Mouse (Mus musculus) heart, adult 2 months (tissue): ENCODE measurements at regions not wholly inside any gene's neighbourhood (a gene's known extent, or its start where the extent isn't known, plus 50 kb on each side); places are given as distances from the start of the nearest gene placed in this dataset.

Experiments used
- DNase-seq, 2 experiments: peaks; one replicate each; pipeline ENCODE4 v3.0.0; 2021
- H3K27ac ChIP-seq: fragments of 200-600 bp; 2 replicates; pipeline ENCODE4 v1.8.1; 2022
- H3K27me3 ChIP-seq: fragments of 200-500 bp; 2 replicates; pipeline ENCODE4 v1.6.1; 2012; ENCODE audit warnings: mild to moderate bottlenecking, low read length, inconsistent platforms, mixed read lengths; ENCODE audit not compliant: control insufficient read depth, insufficient read depth
- H3K36me3 ChIP-seq: fragments of 200-500 bp; 2 replicates; pipeline ENCODE4 v1.6.1; 2012; ENCODE audit warnings: low read length, inconsistent platforms; ENCODE audit not compliant: control insufficient read depth, insufficient read depth
- H3K4me1 ChIP-seq: fragments of 200-500 bp; 2 replicates; pipeline ENCODE4 v1.6.1; 2011; ENCODE audit warnings: low read length; ENCODE audit not compliant: control insufficient read depth, insufficient read depth
- H3K4me3 ChIP-seq: fragments of 200-600 bp; 2 replicates; pipeline ENCODE4 v1.8.1; 2022
- H3K79me2 ChIP-seq: fragments of 200-500 bp; replicated peaks from 2 replicates; pipeline ENCODE4 v1.6.1; 2012; ENCODE audit warnings: mild to moderate bottlenecking, inconsistent platforms, low read length, moderate library complexity, mixed read lengths; ENCODE audit not compliant: control insufficient read depth, insufficient read depth
- H3K9ac ChIP-seq: fragments of 200-500 bp; 2 replicates; pipeline ENCODE4 v1.6.1; 2012; ENCODE audit warnings: low read depth, mild to moderate bottlenecking, control low read depth, inconsistent platforms, low read length, mixed read lengths
- CTCF ChIP-seq: fragments of 200-600 bp; IDR thresholded peaks from 2 replicates; pipeline ENCODE4 v1.8.1; 2022; ENCODE audit warnings: antibody characterized with exemption, mild to moderate bottlenecking, moderate library complexity
- EP300 ChIP-seq: fragments of 200-500 bp; IDR thresholded peaks from 2 replicates; pipeline ENCODE4 v1.6.1; 2011; ENCODE audit warnings: low read depth, low read length, control low read depth; ENCODE audit not compliant: insufficient read depth
- POLR2A ChIP-seq: fragments of 200-500 bp; IDR thresholded peaks from 2 replicates; pipeline ENCODE4 v1.6.1; 2011; ENCODE audit warnings: mild to moderate bottlenecking, low read depth, low read length, control low read depth; ENCODE audit not compliant: insufficient read depth
- WGBS: fragments of 180-500 bp; shearing (Covaris S2); methylation state at CpG from one replicate; pipeline ENCODE4 v1.1.7; 2018; 5-methylcytosine and 5-hydroxymethylcytosine counted together
- intact Hi-C: fragments of 180-260 bp; cut with DNase I; formaldehyde crosslinking; loops from one replicate; pipeline ENCODE4 v1.15.1; 2025

DNA sequence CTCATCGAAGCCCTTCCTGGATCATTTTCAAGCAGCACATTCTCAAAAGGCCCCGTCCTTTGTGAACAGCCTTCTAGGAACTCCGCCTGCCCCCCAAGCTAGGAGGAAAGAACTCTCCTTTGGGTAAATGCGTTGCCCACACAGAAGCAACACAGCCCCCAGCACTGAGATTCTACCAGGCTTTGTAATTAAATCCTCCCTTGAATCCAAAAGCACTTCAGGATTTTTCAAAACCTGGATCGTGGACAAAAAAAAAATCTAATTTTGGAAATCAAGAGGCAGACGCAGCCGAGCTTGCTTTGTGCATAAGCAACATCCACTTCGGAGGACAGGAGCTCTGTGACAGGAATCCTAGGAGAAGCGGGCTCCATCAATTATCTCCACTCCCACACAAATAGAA, 183.6 kb upstream of the Ercc4 start:
- no peak for DNase-seq
- 74% methylated on average over 9 of the region's 9 CpGs for WGBS
- H3K9ac ChIP-seq = no peak overlapping the region
- TF ChIP-seq CTCF = no peak
- no peak for TF ChIP-seq POLR2A
- no peak for TF ChIP-seq EP300
- H3K36me3 ChIP-seq = no peaks in the 10 kb centered on the region
- H3K27ac ChIP-seq = no peak overlapping the region
- no peaks in the 10 kb centered on the region for H3K4me1 ChIP-seq
- H3K4me3 ChIP-seq = no peak overlapping the region
- intact Hi-C loops = no loop called here
- no peaks in the 10 kb centered on the region for H3K27me3 ChIP-seq
- H3K79me2 ChIP-seq = no peaks in the 10 kb centered on the region

DNA sequence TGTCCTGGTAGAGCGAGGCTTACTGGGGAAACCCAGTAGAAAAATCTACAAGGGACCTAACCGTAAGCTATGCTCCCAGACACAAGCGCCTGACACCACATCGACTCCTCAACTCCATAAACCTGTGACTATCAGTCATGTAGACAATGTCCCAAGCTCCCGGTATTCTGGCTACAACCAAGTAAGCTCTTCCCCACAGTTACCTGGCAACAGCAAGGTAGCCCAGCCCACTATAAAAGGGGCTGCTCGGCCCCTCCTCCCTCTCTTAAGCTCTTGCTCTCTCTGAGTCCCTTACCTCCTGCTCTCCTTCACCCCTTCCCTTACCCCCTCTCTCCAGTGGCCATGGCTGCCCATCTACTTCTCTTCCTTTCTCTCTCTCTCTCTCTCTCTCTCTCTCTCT, 178.4 kb upstream of the Ercc4 start:
- no peak for DNase-seq
- H3K27me3 ChIP-seq = no peaks in the 10 kb centered on the region
- H3K27ac ChIP-seq = no peak overlapping the region
- TF ChIP-seq POLR2A (no peak), EP300 (no peak), CTCF (no peak)
- intact Hi-C loops = no loop called here
- H3K4me1 ChIP-seq = no peaks in the 10 kb centered on the region
- H3K79me2 ChIP-seq = no peaks in the 10 kb centered on the region
- H3K9ac ChIP-seq = no peak overlapping the region
- 80% methylated on average over 6 of the region's 6 CpGs for WGBS
- H3K4me3 ChIP-seq = no peak overlapping the region
- H3K36me3 ChIP-seq = no peaks in the 10 kb centered on the region

DNA sequence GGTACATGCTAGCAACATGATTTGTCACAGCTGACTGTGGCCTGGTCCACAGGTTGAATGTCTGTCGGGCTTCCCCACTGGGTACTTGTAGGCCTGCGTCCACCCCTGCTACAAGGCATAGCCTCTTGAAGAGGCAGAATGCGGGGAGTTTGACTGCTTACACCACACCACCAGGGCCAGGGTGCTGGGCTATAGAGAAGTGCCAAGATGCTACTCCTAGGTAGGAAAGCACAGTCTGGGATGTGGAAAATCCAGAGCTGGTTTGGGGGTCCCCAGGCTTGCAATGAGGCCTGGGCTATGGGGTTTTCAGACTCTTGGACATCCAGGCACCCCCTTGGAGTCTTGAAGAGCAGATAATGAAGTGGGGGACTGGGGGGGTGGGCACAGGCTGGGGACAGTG, 176.5 kb upstream of the Ercc4 start:
- intact Hi-C loops = no loop called here

DNA sequence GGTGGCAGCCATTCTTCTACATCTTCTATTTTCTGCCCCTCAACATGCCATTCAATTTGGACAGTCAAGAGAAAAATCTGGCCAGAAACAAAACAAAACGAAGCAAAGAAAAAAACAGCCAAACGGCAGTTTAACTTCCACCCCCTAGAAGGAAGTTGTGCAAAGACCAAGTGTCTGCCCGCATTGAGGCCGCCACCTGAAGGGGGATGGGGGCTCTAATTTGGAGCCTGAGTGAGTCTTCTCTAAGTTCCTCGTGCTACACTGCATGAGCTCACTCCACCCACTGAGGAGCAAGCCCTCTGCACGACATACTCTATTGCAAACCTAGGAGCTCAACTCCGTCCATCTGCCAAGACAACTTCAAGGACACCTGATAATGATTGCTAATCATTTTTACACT, 174.9 kb upstream of the Ercc4 start:
- Histone ChIP-seq H3K27ac (no peak overlapping the region), H3K9ac (no peak overlapping the region), H3K36me3 (no peaks in the 10 kb centered on the region), H3K4me1 (no peaks in the 10 kb centered on the region), H3K27me3 (no peaks in the 10 kb centered on the region), H3K79me2 (no peaks in the 10 kb centered on the region), H3K4me3 (no peak overlapping the region)
- 58% methylated on average over 7 of the region's 7 CpGs for WGBS
- no peak for DNase-seq
- intact Hi-C loops = no loop called here
- TF ChIP-seq CTCF = no peak
- no peak for TF ChIP-seq EP300
- TF ChIP-seq POLR2A = no peak

More for the DNA sequence above, 176.5 kb upstream of the Ercc4 start:
- TF ChIP-seq CTCF (no peak), POLR2A (no peak), EP300 (no peak)
- Histone ChIP-seq H3K4me3 (no peak overlapping the region), H3K27me3 (no peaks in the 10 kb centered on the region), H3K4me1 (no peaks in the 10 kb centered on the region), H3K79me2 (no peaks in the 10 kb centered on the region), H3K27ac (no peak overlapping the region), H3K9ac (no peak overlapping the region), H3K36me3 (no peaks in the 10 kb centered on the region)
- no peak for DNase-seq
- WGBS = 90% methylated on average over 3 of the region's 3 CpGs

DNA sequence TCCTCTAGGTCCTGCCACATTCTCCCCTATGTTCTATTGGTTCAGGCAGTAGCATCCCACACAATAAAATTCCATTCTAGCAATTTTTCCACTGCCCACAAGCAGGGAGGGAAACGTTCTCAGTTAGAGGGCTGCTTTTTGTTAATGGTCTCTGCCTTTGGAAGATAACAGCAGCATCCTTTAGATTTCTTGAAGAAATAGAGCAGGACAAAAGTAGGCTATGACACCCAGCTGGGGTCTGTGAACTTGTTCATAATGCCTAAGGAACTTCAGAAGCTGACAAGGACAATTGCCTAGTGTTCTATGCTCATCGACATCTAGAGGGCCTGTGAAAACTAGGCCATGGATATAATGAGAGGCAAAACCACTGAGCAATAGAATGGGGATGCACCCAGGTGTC, 174.2 kb upstream of the Ercc4 start:
- Histone ChIP-seq H3K36me3 (no peaks in the 10 kb centered on the region), H3K27ac (no peak overlapping the region), H3K79me2 (no peaks in the 10 kb centered on the region), H3K9ac (no peak overlapping the region), H3K27me3 (no peaks in the 10 kb centered on the region), H3K4me1 (no peaks in the 10 kb centered on the region), H3K4me3 (no peak overlapping the region)
- DNase-seq = no peak
- WGBS = 56% methylated on average over 2 of the region's 2 CpGs
- TF ChIP-seq EP300 (no peak), POLR2A (no peak), CTCF (no peak)
- intact Hi-C loops = no loop called here

DNA sequence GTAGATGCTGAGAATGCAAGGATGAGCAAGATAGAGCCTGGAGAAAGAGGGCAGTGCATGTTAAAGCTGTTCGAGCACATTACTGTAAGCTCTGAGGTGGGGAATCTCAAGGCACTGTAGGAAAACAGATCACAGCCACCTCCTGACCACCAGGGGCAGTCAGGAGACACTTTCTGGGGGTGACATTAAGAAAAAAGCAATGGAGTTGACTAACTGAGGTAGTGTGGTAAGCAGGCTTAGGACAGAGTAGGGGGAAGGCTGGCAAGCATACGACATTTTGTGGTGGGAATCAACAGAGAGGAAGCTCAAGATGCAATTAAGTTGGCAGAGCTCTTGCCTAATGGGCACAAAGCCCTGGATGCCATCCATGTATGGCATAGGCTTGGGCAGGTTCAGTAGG, 172.9 kb upstream of the Ercc4 start:
- no peaks in the 10 kb centered on the region for H3K4me1 ChIP-seq
- intact Hi-C loops = no loop called here
- no peaks in the 10 kb centered on the region for H3K79me2 ChIP-seq
- no peak overlapping the region for H3K27ac ChIP-seq
- no peak for TF ChIP-seq EP300
- TF ChIP-seq POLR2A = no peak
- TF ChIP-seq CTCF = 0 out of 2 replicates have a peak, but pooled peaks have one; percentile 10
- no peak for DNase-seq
- no peak overlapping the region for H3K4me3 ChIP-seq
- H3K27me3 ChIP-seq = no peaks in the 10 kb centered on the region
- H3K36me3 ChIP-seq = no peaks in the 10 kb centered on the region
- H3K9ac ChIP-seq = no peak overlapping the region
- 72% methylated on average over 2 of the region's 2 CpGs for WGBS

DNA sequence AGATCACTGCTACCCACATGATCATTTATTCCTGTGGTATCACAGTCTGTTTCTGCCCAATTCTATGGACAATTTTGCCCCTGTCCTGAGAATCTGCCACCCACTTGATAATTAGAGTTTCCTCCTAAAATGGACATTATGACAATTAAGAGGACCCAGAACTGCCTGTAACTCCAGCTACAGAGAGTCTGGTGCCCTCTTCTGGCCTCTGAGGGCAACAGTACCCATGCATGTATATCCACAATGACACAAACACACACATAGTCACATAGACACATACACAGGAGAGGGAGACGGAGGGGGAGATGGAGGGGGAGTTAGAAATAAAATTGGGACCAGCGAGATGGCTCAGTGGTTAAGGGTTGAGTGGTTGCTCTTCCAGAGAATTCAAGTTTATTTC, 170.9 kb upstream of the Ercc4 start:
- Histone ChIP-seq H3K27ac (no peak overlapping the region), H3K79me2 (no peaks in the 10 kb centered on the region), H3K9ac (no peak overlapping the region), H3K4me3 (no peak overlapping the region), H3K27me3 (no peaks in the 10 kb centered on the region), H3K36me3 (no peaks in the 10 kb centered on the region), H3K4me1 (no peaks in the 10 kb centered on the region)
- 91% methylated on average over 2 of the region's 2 CpGs for WGBS
- DNase-seq = no peak
- intact Hi-C loops = no loop called here
- TF ChIP-seq EP300 (no peak), CTCF (no peak), POLR2A (no peak)
